Mouse (Mus musculus) layer of hippocampus, postnatal 10 days (tissue): ENCODE results near the gene Babam1. TPM values are rescaled to one million over a fixed set of nuclear protein-coding genes. Genes with fewer than 3 reads are reported as not detected.
A peak's percentile ranks its signal among the peaks of the same experiment; 100 is the strongest.

Source experiments
- DNase-seq, 2 experiments: peaks; one replicate each; pipeline ENCODE4 v3.0.0; 2021; ENCODE audit warnings: low spot score in 2 of 2
- total RNA-seq, 2 experiments: library from RNA; stranded (reverse); gene quantifications; 2 replicates each; pipeline ENCODE4 v1.2.3; 2021

Babam1 gene
- total RNA-seq, 2 experiments from 2014 or later, result 78.7 to 82.2 TPM

GRCm38 (mm10) chr8:71380178-71381171 is 16.2 kb upstream of the Babam1 start:
- DNase-seq, result no peak

- DNase-seq, result peak; percentile 61 to 75
Observed at GRCm38 (mm10) chr8:71381421-71381970, 15.2 kb upstream of the Babam1 start, which contains the start of gene Nr2f6. Gene Nr2f6 (minus strand): TSS chr8:71381960.

GRCm38 (mm10) chr8:71381971-71382961 is 14.4 kb upstream of the Babam1 start:
- peak; percentile 75 to 84 for DNase-seq

- no peak for DNase-seq
Observed at GRCm38 (mm10) chr8:71383396-71383795, 13.3 kb upstream of the Babam1 start.

GRCm38 (mm10) chr8:71383860-71384259 is 12.8 kb upstream of the Babam1 start:
- no peak for DNase-seq

GRCm38 (mm10) chr8:71385212-71385835 is 11.3 kb upstream of the Babam1 start:
- no peak for DNase-seq

- DNase-seq, result no peak
Observed at GRCm38 (mm10) chr8:71388267-71388666, 8.4 kb upstream of the Babam1 start.

GRCm38 (mm10) chr8:71391696-71392095 is 5.0 kb upstream of the Babam1 start:
- no peak for DNase-seq

- DNase-seq, result no peak
Observed at GRCm38 (mm10) chr8:71392391-71392790, 4.3 kb upstream of the Babam1 start.

GRCm38 (mm10) chr8:71392871-71393270 is 3.8 kb upstream of the Babam1 start:
- peak in 1 of 2 experiments; percentile 13 for DNase-seq

- no peak for DNase-seq
Observed at GRCm38 (mm10) chr8:71394481-71394880, 2.2 kb upstream of the Babam1 start.

- peak in 1 of 2 experiments; percentile 10 for DNase-seq
Observed at GRCm38 (mm10) chr8:71395071-71395470, 1.6 kb upstream of the Babam1 start.

GRCm38 (mm10) chr8:71395629-71396028 is 1.0 kb upstream of the Babam1 start, which contains the start of gene Ushbp1:
Gene Ushbp1 (minus strand): TSS chr8:71395802.
- peak in 1 of 2 experiments; percentile 10 for DNase-seq

- DNase-seq, result peak in 1 of 2 experiments; percentile 9
Observed at GRCm38 (mm10) chr8:71397701-71398100, 1.0 kb downstream of the Babam1 start.

GRCm38 (mm10) chr8:71400826-71401225 is 4.2 kb downstream of the Babam1 start:
- no peak for DNase-seq

GRCm38 (mm10) chr8:71401454-71401853 is 4.8 kb downstream of the Babam1 start:
- peak in 1 of 2 experiments; percentile 8 for DNase-seq

GRCm38 (mm10) chr8:71402446-71402964 is 5.8 kb downstream of the Babam1 start:
- DNase-seq, result no peak

GRCm38 (mm10) chr8:71403107-71403885 is 6.6 kb downstream of the Babam1 start:
- DNase-seq, result no peak

- DNase-seq, result no peak
Observed at GRCm38 (mm10) chr8:71404011-71404410, 7.3 kb downstream of the Babam1 start.
